Mouse (Mus musculus): ENCODE measurements around the gene Glb1l2. TPM values are rescaled to one million over a fixed set of nuclear protein-coding genes. Genes with fewer than 3 reads are reported as not detected.

The Glb1l2 gene
- polyA plus RNA-seq, 1 experiment from 2014 or later = 2.1 TPM

DNA sequence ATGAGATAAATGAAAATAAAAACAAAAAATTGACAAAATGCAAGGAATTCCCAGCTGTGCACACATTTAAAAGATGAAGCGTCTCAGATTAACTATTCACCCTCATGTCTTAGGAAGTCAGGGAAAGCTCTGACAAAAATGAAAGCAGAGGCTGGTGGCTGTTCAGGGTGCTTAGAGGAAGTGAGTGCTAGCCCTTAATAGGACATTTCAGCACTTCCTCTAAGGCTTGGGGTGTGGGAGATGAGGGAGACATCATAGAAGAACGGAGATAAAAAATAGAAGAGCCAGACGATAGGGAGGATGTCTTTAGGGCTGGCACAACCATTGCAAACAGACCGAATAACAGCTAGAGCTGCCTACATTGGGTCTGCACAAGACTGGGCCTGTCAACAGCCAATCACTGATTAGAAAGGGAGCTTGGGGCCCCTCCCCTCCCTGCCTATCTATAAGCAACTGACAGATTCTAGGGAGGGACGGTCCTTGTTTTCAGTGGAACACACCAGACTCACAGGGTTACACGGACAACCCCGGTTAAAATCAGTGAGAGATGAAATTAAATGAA, 22.8 kb downstream of the Glb1l2 start:
- ATAC-seq (ENCODE audit: low FRiP score, low TSS enrichment) (no peak), DNase-seq (no peak)
- Histone ChIP-seq H3K4me1 (ENCODE audit: control insufficient read depth, insufficient read depth, low read length) (no peaks in the 10 kb centered on the region), H3K27ac (replicated peaks; ENCODE audit: low read depth, low read length) (no peak overlapping the region), H3K9me3 (ENCODE audit: control insufficient read depth, low read length) (no peaks in the 10 kb centered on the region), H3K36me3 (ENCODE audit: control insufficient read depth, insufficient read depth, low read length) (no peaks in the 10 kb centered on the region), H3K4me3 (replicated peaks; ENCODE audit: low read depth, low read length) (no peak overlapping the region), H3K27me3 (ENCODE audit: control insufficient read depth, insufficient read depth, low read length) (no peaks in the 10 kb centered on the region), H3K4me2 (ENCODE audit: low read length) (no peak overlapping the region), H3K9ac (replicated peaks; ENCODE audit: low read length) (no peak overlapping the region)
- 60% methylated on average over 7 of the region's 7 CpGs for WGBS

DNA sequence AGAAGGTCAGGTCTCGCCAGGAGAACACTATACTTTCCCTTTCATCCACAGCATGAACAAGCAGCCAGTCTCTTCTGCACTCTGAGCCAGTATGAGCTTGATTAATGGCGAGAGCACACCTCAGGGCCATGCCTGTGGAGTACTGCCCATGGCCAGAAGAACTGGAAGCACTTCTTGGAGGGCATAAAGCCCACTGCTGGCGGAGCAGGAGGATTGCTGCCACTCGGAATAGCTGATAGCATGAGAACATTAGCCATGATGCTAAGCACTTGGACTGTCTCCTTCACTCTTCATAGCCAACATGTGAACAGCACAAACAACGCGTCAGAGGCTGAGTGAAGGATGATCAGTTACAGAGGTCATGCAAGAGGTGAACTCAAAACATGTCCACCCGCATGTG, 27.8 kb downstream of the Glb1l2 start:
- no peak overlapping the region for H3K9ac ChIP-seq (replicated peaks; ENCODE audit: low read length)
- ATAC-seq (ENCODE audit: low FRiP score, low TSS enrichment) = no peak
- WGBS = 90% methylated on average over 7 of the region's 7 CpGs

DNA sequence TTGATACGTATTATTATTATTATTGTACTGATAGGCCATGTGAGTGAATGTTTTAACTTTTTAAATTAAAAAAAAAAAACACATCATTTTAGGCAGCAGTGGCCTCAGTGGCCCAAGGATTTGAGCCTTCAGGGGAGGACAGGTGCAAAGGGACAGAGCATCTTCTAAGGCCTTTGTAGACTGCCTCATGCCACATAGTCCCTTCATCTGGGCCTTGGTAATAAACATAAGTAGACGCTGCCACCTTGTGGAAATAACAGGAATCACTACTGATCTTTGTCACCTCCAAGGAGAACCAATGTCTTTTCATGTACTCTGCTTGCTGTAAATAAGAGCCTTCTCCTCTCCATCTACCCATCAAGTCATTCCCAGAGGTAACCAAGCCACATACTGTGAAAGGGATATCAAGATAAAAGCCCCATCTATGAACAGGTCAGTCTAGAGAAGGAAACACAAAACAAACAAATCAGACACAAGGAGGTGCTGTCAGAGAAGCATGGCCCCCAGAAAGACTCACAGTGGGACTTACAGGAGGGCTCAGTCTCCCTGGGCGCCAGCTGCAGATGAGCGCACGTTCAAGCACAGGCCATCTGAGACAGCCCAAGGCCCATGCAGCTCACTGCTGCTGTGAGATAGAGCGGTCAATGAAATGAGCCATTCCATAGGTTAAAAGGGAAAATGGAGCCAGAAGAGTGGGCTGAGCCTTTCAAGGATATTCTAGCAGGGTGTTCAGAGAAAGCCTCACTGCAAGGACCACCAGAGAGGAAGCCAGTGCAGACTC, 30.0 kb downstream of the Glb1l2 start:
- no peak overlapping the region for H3K9ac ChIP-seq (replicated peaks; ENCODE audit: low read length)
- no peak overlapping the region for H3K27ac ChIP-seq (replicated peaks; ENCODE audit: low read depth, low read length)
- DNase-seq (peak; percentile 91), ATAC-seq (ENCODE audit: low FRiP score, low TSS enrichment) (peak; percentile 68)
- H3K36me3 ChIP-seq (ENCODE audit: control insufficient read depth, insufficient read depth, low read length) = no peaks in the 10 kb centered on the region
- H3K9me3 ChIP-seq (ENCODE audit: control insufficient read depth, low read length) = no peaks in the 10 kb centered on the region
- no peak overlapping the region for H3K4me3 ChIP-seq (replicated peaks; ENCODE audit: low read depth, low read length)
- H3K27me3 ChIP-seq (ENCODE audit: control insufficient read depth, insufficient read depth, low read length) = no peaks in the 10 kb centered on the region
- WGBS = 61% methylated on average over 6 of the region's 6 CpGs
- H3K4me2 ChIP-seq (ENCODE audit: low read length) = no peak overlapping the region
- no peaks in the 10 kb centered on the region for H3K4me1 ChIP-seq (ENCODE audit: control insufficient read depth, insufficient read depth, low read length)

More for the DNA sequence above, 27.8 kb downstream of the Glb1l2 start:
- DNase-seq = no peak
- H3K4me3 ChIP-seq (replicated peaks; ENCODE audit: low read depth, low read length) = no peak overlapping the region
- H3K36me3 ChIP-seq (ENCODE audit: control insufficient read depth, insufficient read depth, low read length) = no peaks in the 10 kb centered on the region
- H3K4me1 ChIP-seq (ENCODE audit: control insufficient read depth, insufficient read depth, low read length) = no peaks in the 10 kb centered on the region
- H3K9me3 ChIP-seq (ENCODE audit: control insufficient read depth, low read length) = no peaks in the 10 kb centered on the region
- no peaks in the 10 kb centered on the region for H3K27me3 ChIP-seq (ENCODE audit: control insufficient read depth, insufficient read depth, low read length)
- no peak overlapping the region for H3K4me2 ChIP-seq (ENCODE audit: low read length)
- H3K27ac ChIP-seq (replicated peaks; ENCODE audit: low read depth, low read length) = no peak overlapping the region

DNA sequence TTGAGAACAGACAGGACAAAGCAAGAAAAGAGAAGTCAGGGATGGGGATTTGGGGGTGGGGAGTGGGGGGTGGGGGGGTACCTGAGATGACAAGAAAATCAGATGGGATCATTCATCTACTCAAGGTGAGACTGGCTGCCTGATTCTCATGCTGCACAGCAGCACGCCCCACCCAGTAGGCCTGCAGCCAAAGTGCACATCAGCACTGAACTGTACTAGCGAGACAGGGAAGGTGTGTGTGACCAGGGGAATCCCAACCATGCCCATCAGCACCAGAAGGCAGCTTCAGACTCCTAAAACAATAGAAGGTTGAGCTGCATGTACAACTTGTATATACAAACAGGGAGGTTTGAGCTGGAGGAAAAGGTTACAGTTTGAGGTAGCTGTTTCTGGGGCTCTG, 30.6 kb downstream of the Glb1l2 start:
- H3K9ac ChIP-seq (replicated peaks; ENCODE audit: low read length) = no peak overlapping the region
- WGBS = 86% methylated on average over 2 of the region's 2 CpGs
- H3K36me3 ChIP-seq (ENCODE audit: control insufficient read depth, insufficient read depth, low read length) = no peaks in the 10 kb centered on the region
- DNase-seq (no peak), ATAC-seq (ENCODE audit: low FRiP score, low TSS enrichment) (no peak)
- H3K27me3 ChIP-seq (ENCODE audit: control insufficient read depth, insufficient read depth, low read length) = no peaks in the 10 kb centered on the region
- no peaks in the 10 kb centered on the region for H3K9me3 ChIP-seq (ENCODE audit: control insufficient read depth, low read length)
- H3K4me3 ChIP-seq (replicated peaks; ENCODE audit: low read depth, low read length) = no peak overlapping the region
- no peaks in the 10 kb centered on the region for H3K4me1 ChIP-seq (ENCODE audit: control insufficient read depth, insufficient read depth, low read length)
- H3K4me2 ChIP-seq (ENCODE audit: low read length) = no peak overlapping the region
- no peak overlapping the region for H3K27ac ChIP-seq (replicated peaks; ENCODE audit: low read depth, low read length)

DNA sequence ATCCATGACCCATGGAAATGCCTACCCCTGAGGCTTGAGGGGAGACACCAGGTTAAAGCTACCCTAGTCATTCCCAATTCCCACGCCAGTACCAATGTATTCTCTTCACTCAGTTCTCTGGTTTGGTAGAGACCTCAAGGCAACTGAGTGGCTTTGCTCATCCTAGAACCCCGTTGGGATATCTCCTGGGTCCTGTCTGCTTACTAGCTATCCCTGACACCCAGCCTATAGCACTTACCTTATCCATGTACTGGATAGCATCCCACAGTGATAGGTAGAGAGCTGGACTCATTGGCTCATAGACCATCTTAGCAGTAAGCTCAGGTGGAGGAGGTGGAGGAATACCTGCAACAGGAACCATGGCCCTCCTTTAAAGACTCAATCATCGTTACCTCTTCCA, 38.1 kb downstream of the Glb1l2 start:
- no peak overlapping the region for H3K27ac ChIP-seq (replicated peaks; ENCODE audit: low read depth, low read length)
- H3K27me3 ChIP-seq (ENCODE audit: control insufficient read depth, insufficient read depth, low read length) = no peaks in the 10 kb centered on the region
- no peak overlapping the region for H3K4me2 ChIP-seq (ENCODE audit: low read length)
- ATAC-seq (ENCODE audit: low FRiP score, low TSS enrichment) (no peak), DNase-seq (no peak)
- no peaks in the 10 kb centered on the region for H3K4me1 ChIP-seq (ENCODE audit: control insufficient read depth, insufficient read depth, low read length)
- H3K4me3 ChIP-seq (replicated peaks; ENCODE audit: low read depth, low read length) = no peak overlapping the region
- H3K9ac ChIP-seq (replicated peaks; ENCODE audit: low read length) = no peak overlapping the region
- WGBS = 93% methylated on average over 3 of the region's 3 CpGs
- peaks cover 9% of the 10 kb centered on the region; the same call in 1 of the 2 replicates for H3K36me3 ChIP-seq (ENCODE audit: control insufficient read depth, insufficient read depth, low read length)
- no peaks in the 10 kb centered on the region for H3K9me3 ChIP-seq (ENCODE audit: control insufficient read depth, low read length)

DNA sequence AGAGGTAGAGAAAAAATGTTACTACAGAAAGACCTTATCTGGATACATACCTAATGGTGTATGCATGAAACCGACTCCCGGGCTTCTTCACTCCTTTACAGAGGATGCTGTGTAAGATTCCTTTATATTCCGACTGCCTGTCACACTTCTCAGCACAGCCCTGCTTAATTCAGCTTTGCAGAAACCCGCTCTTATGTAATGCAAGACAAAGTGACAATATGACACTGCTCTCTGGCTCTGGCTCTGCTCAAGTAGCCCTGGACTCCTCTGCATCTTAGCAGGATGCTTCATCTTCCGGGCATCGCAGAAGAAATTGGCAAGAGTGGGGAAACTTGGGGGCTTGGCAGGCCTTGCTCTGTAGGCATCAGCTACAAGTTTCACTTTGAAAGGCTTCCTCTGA, 43.8 kb downstream of the Glb1l2 start:
- no peak for DNase-seq
- H3K9me3 ChIP-seq (ENCODE audit: control insufficient read depth, low read length) = no peaks in the 10 kb centered on the region
- H3K4me2 ChIP-seq (ENCODE audit: low read length) = no peak overlapping the region
- no peaks in the 10 kb centered on the region for H3K27me3 ChIP-seq (ENCODE audit: control insufficient read depth, insufficient read depth, low read length)
- H3K4me3 ChIP-seq (replicated peaks; ENCODE audit: low read depth, low read length) = no peak overlapping the region
- no peak overlapping the region for H3K9ac ChIP-seq (replicated peaks; ENCODE audit: low read length)
- no peaks in the 10 kb centered on the region for H3K4me1 ChIP-seq (ENCODE audit: control insufficient read depth, insufficient read depth, low read length)
- 86% methylated on average over 6 of the region's 6 CpGs for WGBS
- peaks cover 25% of the 10 kb centered on the region for H3K36me3 ChIP-seq (ENCODE audit: control insufficient read depth, insufficient read depth, low read length)
- H3K27ac ChIP-seq (replicated peaks; ENCODE audit: low read depth, low read length) = no peak overlapping the region
- ATAC-seq (ENCODE audit: low FRiP score, low TSS enrichment) = no peak

DNA sequence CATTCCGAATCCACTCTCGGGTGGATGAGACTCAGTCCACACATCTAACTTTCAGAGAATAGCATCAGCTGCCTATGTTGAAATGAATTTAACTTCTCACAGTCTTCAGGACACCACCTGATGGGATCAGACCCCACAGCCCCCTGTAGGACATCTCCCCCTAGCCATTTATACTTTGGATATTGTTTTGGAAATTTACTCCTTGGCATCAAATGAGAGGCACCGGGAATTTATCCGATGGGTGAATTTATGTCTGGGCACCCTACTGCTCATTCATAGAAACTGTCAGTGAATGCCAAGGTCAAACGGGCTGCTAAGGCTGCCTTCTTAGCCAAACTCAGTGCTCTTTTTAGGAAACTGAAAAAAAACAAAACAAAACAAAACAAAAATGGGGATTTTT, 45.7 kb downstream of the Glb1l2 start:
- Histone ChIP-seq H3K4me2 (ENCODE audit: low read length) (no peak overlapping the region), H3K4me3 (replicated peaks; ENCODE audit: low read depth, low read length) (no peak overlapping the region), H3K36me3 (ENCODE audit: control insufficient read depth, insufficient read depth, low read length) (peaks cover 36% of the 10 kb centered on the region), H3K9ac (replicated peaks; ENCODE audit: low read length) (no peak overlapping the region), H3K9me3 (ENCODE audit: control insufficient read depth, low read length) (no peaks in the 10 kb centered on the region), H3K27ac (replicated peaks; ENCODE audit: low read depth, low read length) (no peak overlapping the region), H3K27me3 (ENCODE audit: control insufficient read depth, insufficient read depth, low read length) (no peaks in the 10 kb centered on the region), H3K4me1 (ENCODE audit: control insufficient read depth, insufficient read depth, low read length) (no peaks in the 10 kb centered on the region)
- 79% methylated on average over 5 of the region's 5 CpGs for WGBS
- ATAC-seq (ENCODE audit: low FRiP score, low TSS enrichment) (no peak), DNase-seq (no peak)

DNA sequence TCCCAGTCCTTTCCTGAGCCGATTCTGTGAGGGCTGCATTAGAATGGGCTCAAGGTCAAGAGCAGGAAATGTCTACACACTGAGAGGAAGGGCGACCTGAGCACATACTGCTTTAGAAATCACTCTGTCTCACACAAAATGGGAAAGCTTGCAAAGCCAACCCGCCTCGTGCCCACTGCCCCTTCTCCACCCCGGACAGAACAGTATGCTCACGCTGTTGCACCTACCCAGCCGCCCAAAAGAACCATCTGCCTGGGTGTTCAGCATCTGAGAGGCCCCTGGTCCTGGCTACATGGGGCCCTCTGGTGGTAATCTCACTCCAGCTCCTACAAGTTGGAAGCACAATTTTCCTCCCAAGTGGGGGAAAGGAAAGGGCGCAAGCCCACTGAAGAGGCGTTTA, 46.2 kb downstream of the Glb1l2 start:
- H3K27ac ChIP-seq (replicated peaks; ENCODE audit: low read depth, low read length) = no peak overlapping the region

DNA sequence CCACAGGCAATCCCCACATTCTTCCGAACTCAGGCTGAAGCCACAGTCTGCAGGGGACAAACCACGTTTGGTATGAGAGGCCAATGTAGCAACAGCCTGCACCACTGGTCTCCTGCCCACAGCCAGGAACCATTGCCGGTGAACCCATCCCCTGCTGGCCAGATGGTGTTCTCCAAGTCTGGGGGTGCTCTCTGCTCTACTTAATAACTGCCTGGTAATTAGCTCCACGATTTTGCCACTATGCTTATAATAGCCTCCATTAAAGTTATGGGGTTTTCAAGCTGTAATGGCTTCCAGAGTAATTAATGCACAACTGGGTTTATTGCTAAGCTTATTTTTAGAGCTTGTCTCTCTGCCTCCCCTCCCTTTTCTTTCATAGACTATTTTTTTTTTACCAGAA, 57.4 kb downstream of the Glb1l2 start:
- no peak overlapping the region for H3K27ac ChIP-seq (replicated peaks; ENCODE audit: low read depth, low read length)

More for the DNA sequence above, 46.2 kb downstream of the Glb1l2 start:
- Histone ChIP-seq H3K4me1 (ENCODE audit: control insufficient read depth, insufficient read depth, low read length) (no peaks in the 10 kb centered on the region), H3K4me3 (replicated peaks; ENCODE audit: low read depth, low read length) (no peak overlapping the region), H3K4me2 (ENCODE audit: low read length) (no peak overlapping the region), H3K9ac (replicated peaks; ENCODE audit: low read length) (no peak overlapping the region), H3K27me3 (ENCODE audit: control insufficient read depth, insufficient read depth, low read length) (no peaks in the 10 kb centered on the region), H3K36me3 (ENCODE audit: control insufficient read depth, insufficient read depth, low read length) (peaks cover 41% of the 10 kb centered on the region), H3K9me3 (ENCODE audit: control insufficient read depth, low read length) (no peaks in the 10 kb centered on the region)
- DNase-seq (peak; percentile 77), ATAC-seq (ENCODE audit: low FRiP score, low TSS enrichment) (peak; percentile 57; the same call in 1 of the 2 replicates)
- WGBS = 33% methylated on average over 9 of the region's 9 CpGs

More for the DNA sequence above, 57.4 kb downstream of the Glb1l2 start:
- H3K4me1 ChIP-seq (ENCODE audit: control insufficient read depth, insufficient read depth, low read length) = no peaks in the 10 kb centered on the region
- ATAC-seq (ENCODE audit: low FRiP score, low TSS enrichment) = no peak
- DNase-seq = no peak
- no peak overlapping the region for H3K4me3 ChIP-seq (replicated peaks; ENCODE audit: low read depth, low read length)
- no peaks in the 10 kb centered on the region for H3K27me3 ChIP-seq (ENCODE audit: control insufficient read depth, insufficient read depth, low read length)
- H3K9ac ChIP-seq (replicated peaks; ENCODE audit: low read length) = no peak overlapping the region
- no peaks in the 10 kb centered on the region for H3K9me3 ChIP-seq (ENCODE audit: control insufficient read depth, low read length)
- peaks cover 24% of the 10 kb centered on the region for H3K36me3 ChIP-seq (ENCODE audit: control insufficient read depth, insufficient read depth, low read length)
- WGBS = 80% methylated on average over 4 of the region's 4 CpGs
- no peak overlapping the region for H3K4me2 ChIP-seq (ENCODE audit: low read length)
